Mouse (Mus musculus) forebrain, postnatal 0 days (tissue): ENCODE data around the gene Galt. TPM values are rescaled to one million over a fixed set of nuclear protein-coding genes. Genes with fewer than 3 reads are reported as not detected.

ENCODE experiments used
- ATAC-seq: fragments of 200-750 bp; cut with Nextera tagmentation; 2 replicates; pipeline ENCODE4 v1.8.0; 2017; ENCODE audit warnings: mild to moderate bottlenecking, moderate library complexity
- DNase-seq: peaks from one replicate; pipeline ENCODE4 v3.0.0-alpha.2; 2015
- H3K27ac ChIP-seq: fragments of 300-500 bp; sonication (generic); 2 replicates; pipeline ENCODE4 v1.5.1; 2014; ENCODE audit warnings: low read depth, mild to moderate bottlenecking, antibody characterized with exemption, low read length, moderate library complexity, mixed read lengths
- H3K27me3 ChIP-seq: fragments of 300-500 bp; sonication (generic); 2 replicates; pipeline ENCODE4 v1.6.1; 2014; ENCODE audit warnings: mild to moderate bottlenecking, low read length, mixed read lengths; ENCODE audit not compliant: insufficient read depth
- H3K36me3 ChIP-seq: fragments of 300-500 bp; sonication (generic); 2 replicates; pipeline ENCODE4 v1.6.1; 2014; ENCODE audit warnings: mild to moderate bottlenecking, moderate library complexity; ENCODE audit not compliant: insufficient read depth
- H3K4me1 ChIP-seq: fragments of 300-500 bp; sonication (generic); 2 replicates; pipeline ENCODE4 v1.6.1; 2014; ENCODE audit warnings: antibody characterized with exemption; ENCODE audit not compliant: insufficient read depth
- H3K4me2 ChIP-seq: fragments of 300-500 bp; sonication (generic); 2 replicates; pipeline ENCODE4 v1.6.1; 2014; ENCODE audit warnings: low read depth, mild to moderate bottlenecking, moderate library complexity
- H3K4me3 ChIP-seq: fragments of 300-500 bp; sonication (generic); 2 replicates; pipeline ENCODE4 v1.5.1; 2014; ENCODE audit warnings: low read depth, low read length, mixed read lengths
- H3K9ac ChIP-seq: fragments of 300-500 bp; sonication (generic); 2 replicates; pipeline ENCODE4 v1.6.1; 2014; ENCODE audit warnings: mild to moderate bottlenecking
- H3K9me3 ChIP-seq: fragments of 300-500 bp; sonication (generic); 2 replicates; pipeline ENCODE4 v1.6.1; 2016; ENCODE audit warnings: low read length
- CTCF ChIP-seq: sonication (generic); IDR thresholded peaks from 2 replicates; pipeline ENCODE4 v1.5.1; 2016; ENCODE audit warnings: antibody characterized with exemption, control low read depth, low read depth
- WGBS: fragments of 180-500 bp; shearing (Covaris S2); extraction: QIAGEN DNeasy Blood & Tissue Kit; methylation state at CpG from one replicate; pipeline ENCODE4 v1.1.7; 2014; 5-methylcytosine and 5-hydroxymethylcytosine counted together
- polyA plus RNA-seq: library from polyadenylated mRNA; unstranded; fragments of >200 nt; fragmentation: Nextera tagmentation; extraction: Ambion mirVana; gene quantifications from 2 replicates; pipeline ENCODE4 v1.2.1, GENCODE M21; 2015
- total RNA-seq: library from RNA; depleted of rRNA; stranded (reverse); fragments of >200 nt; gene quantifications from 2 replicates; pipeline ENCODE4 v1.2.3, GENCODE M21; 2014

Gene Galt
- total and polyA plus RNA-seq, 2 experiments from 2014 or later: 43.1 to 43.4 TPM

GRCm38 (mm10) chr4:41757321-41757720 is 2.3 kb downstream of the Galt start:
- no peak for TF ChIP-seq CTCF
- H3K27ac ChIP-seq: no peak overlapping the region
- 92% methylated on average over 13 of the region's 13 CpGs for WGBS
- H3K9ac ChIP-seq: no peak overlapping the region
- H3K36me3 ChIP-seq: no peaks in the 10 kb centered on the region
- DNase-seq: no peak
- no peak overlapping the region for H3K4me2 ChIP-seq
- H3K9me3 ChIP-seq: no peaks in the 10 kb centered on the region
- H3K4me1 ChIP-seq: 0 out of 2 replicates have a peak, but pooled peaks cover 8% of the 10 kb centered on the region
- ATAC-seq: no peak
- no peaks in the 10 kb centered on the region for H3K27me3 ChIP-seq
- H3K4me3 ChIP-seq: no peak overlapping the region

GRCm38 (mm10) chr4:41758021-41758420 is 3.0 kb downstream of the Galt start:
- H3K4me1 ChIP-seq: 0 out of 2 replicates have a peak, but pooled peaks cover 12% of the 10 kb centered on the region
- TF ChIP-seq CTCF: no peak
- H3K27me3 ChIP-seq: no peaks in the 10 kb centered on the region
- 85% methylated on average over 11 of the region's 11 CpGs for WGBS
- H3K9ac ChIP-seq: no peak overlapping the region
- no peaks in the 10 kb centered on the region for H3K9me3 ChIP-seq
- H3K27ac ChIP-seq: no peak overlapping the region
- no peak overlapping the region for H3K4me2 ChIP-seq
- H3K36me3 ChIP-seq: no peaks in the 10 kb centered on the region
- DNase-seq (no peak), ATAC-seq (no peak)
- no peak overlapping the region for H3K4me3 ChIP-seq

GRCm38 (mm10) chr4:41758701-41759100 is 3.7 kb downstream of the Galt start:
- ATAC-seq (no peak), DNase-seq (no peak)
- H3K9me3 ChIP-seq: no peaks in the 10 kb centered on the region
- H3K4me3 ChIP-seq: no peak overlapping the region
- H3K36me3 ChIP-seq: no peaks in the 10 kb centered on the region
- no peak overlapping the region for H3K4me2 ChIP-seq
- WGBS: 91% methylated on average over 4 of the region's 4 CpGs
- no peak overlapping the region for H3K9ac ChIP-seq
- no peak overlapping the region for H3K27ac ChIP-seq
- TF ChIP-seq CTCF: no peak
- H3K4me1 ChIP-seq: 0 out of 2 replicates have a peak, but pooled peaks cover 12% of the 10 kb centered on the region
- no peaks in the 10 kb centered on the region for H3K27me3 ChIP-seq

GRCm38 (mm10) chr4:41759206-41759605 is 4.2 kb downstream of the Galt start:
- WGBS: 77% methylated on average over 9 of the region's 9 CpGs
- Histone ChIP-seq H3K27ac (no peak overlapping the region), H3K27me3 (no peaks in the 10 kb centered on the region), H3K36me3 (no peaks in the 10 kb centered on the region), H3K4me3 (no peak overlapping the region), H3K9me3 (no peaks in the 10 kb centered on the region), H3K9ac (no peak overlapping the region), H3K4me2 (no peak overlapping the region), H3K4me1 (0 out of 2 replicates have a peak, but pooled peaks cover 12% of the 10 kb centered on the region)
- ATAC-seq: no peak
- no peak for TF ChIP-seq CTCF
- no peak for DNase-seq

GRCm38 (mm10) chr4:41759656-41760287 is 4.7 kb downstream of the Galt start:
- peak overlapping the region; percentile 29; the same call in 1 of the 2 replicates for H3K27ac ChIP-seq
- TF ChIP-seq CTCF: no peak

GRCm38 (mm10) chr4:41760288-41760721 is 5.3 kb downstream of the Galt start:
- peak overlapping the region; percentile 29; the same call in 1 of the 2 replicates for H3K27ac ChIP-seq

More at GRCm38 (mm10) chr4:41759656-41760287, 4.7 kb downstream of the Galt start:
- H3K4me3 ChIP-seq: 0 out of 2 replicates have a peak overlapping the region, but pooled peaks have one; percentile 18
- H3K9ac ChIP-seq: 0 out of 2 replicates have a peak overlapping the region, but pooled peaks have one; percentile 10
- H3K36me3 ChIP-seq: no peaks in the 10 kb centered on the region
- no peaks in the 10 kb centered on the region for H3K9me3 ChIP-seq
- no peak for DNase-seq
- H3K4me1 ChIP-seq: 0 out of 2 replicates have a peak, but pooled peaks cover 12% of the 10 kb centered on the region
- 52% methylated on average over 6 of the region's 6 CpGs for WGBS
- peak overlapping the region; percentile 42 for H3K4me2 ChIP-seq
- no peak for ATAC-seq
- H3K27me3 ChIP-seq: no peaks in the 10 kb centered on the region

GRCm38 (mm10) chr4:41760911-41761310 is 5.9 kb downstream of the Galt start:
- no peaks in the 10 kb centered on the region for H3K9me3 ChIP-seq
- DNase-seq: no peak
- H3K4me3 ChIP-seq: peak overlapping the region; percentile 18; the same call in 1 of the 2 replicates
- ATAC-seq: no peak
- 0 out of 2 replicates have a peak, but pooled peaks cover 12% of the 10 kb centered on the region for H3K4me1 ChIP-seq
- H3K27me3 ChIP-seq: no peaks in the 10 kb centered on the region
- 91% methylated on average over 4 of the region's 4 CpGs for WGBS
- TF ChIP-seq CTCF: no peak
- peak overlapping the region; percentile 42 for H3K4me2 ChIP-seq
- H3K9ac ChIP-seq: 0 out of 2 replicates have a peak overlapping the region, but pooled peaks have one; percentile 14
- H3K36me3 ChIP-seq: no peaks in the 10 kb centered on the region
- no peak overlapping the region for H3K27ac ChIP-seq

More at GRCm38 (mm10) chr4:41760288-41760721, 5.3 kb downstream of the Galt start:
- H3K4me2 ChIP-seq: peak overlapping the region; percentile 42
- H3K4me3 ChIP-seq: peak overlapping the region; percentile 18
- no peaks in the 10 kb centered on the region for H3K27me3 ChIP-seq
- no peaks in the 10 kb centered on the region for H3K9me3 ChIP-seq
- 0 out of 2 replicates have a peak overlapping the region, but pooled peaks have one; percentile 10 for H3K9ac ChIP-seq
- H3K4me1 ChIP-seq: 0 out of 2 replicates have a peak, but pooled peaks cover 12% of the 10 kb centered on the region
- ATAC-seq (peak; percentile 69), DNase-seq (peak; percentile 56)
- WGBS: 3% methylated on average over 15 of the region's 15 CpGs
- no peak for TF ChIP-seq CTCF
- H3K36me3 ChIP-seq: no peaks in the 10 kb centered on the region
